Mouse (Mus musculus): ENCODE measurements around the gene Atoh8.

The Atoh8 gene

GRCm38 (mm10) chr6:72225686-72226085, 9.7 kb downstream of the Atoh8 start:
- DNase-seq, result no peak

GRCm38 (mm10) chr6:72223892-72224291, 11.5 kb downstream of the Atoh8 start:
- no peak for DNase-seq

DNA sequence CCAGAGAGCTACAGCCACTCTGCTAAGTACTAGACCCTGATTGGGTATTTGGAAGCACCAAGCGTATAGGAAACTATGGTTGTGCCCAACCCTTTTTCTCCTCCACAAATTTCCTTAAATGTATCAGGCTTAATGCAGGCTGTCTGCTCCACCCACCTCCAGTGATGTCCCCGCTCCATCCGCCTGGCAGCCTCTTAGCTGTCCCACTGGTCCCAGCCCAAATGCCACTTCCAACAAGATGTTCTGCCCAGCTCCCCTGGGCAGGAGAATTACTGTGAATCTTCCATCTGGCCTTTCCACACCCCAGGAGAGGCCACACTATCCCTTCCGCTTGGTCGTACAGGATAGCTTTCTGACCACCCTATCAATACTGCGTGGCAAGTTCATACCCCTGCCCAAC, 12.5 kb downstream of the Atoh8 start:
- no peak for DNase-seq

- no peak for DNase-seq
Observed at GRCm38 (mm10) chr6:72222271-72222724, 13.1 kb downstream of the Atoh8 start.

- DNase-seq, result no peak
Observed at GRCm38 (mm10) chr6:72221271-72221670, 14.1 kb downstream of the Atoh8 start.

DNA sequence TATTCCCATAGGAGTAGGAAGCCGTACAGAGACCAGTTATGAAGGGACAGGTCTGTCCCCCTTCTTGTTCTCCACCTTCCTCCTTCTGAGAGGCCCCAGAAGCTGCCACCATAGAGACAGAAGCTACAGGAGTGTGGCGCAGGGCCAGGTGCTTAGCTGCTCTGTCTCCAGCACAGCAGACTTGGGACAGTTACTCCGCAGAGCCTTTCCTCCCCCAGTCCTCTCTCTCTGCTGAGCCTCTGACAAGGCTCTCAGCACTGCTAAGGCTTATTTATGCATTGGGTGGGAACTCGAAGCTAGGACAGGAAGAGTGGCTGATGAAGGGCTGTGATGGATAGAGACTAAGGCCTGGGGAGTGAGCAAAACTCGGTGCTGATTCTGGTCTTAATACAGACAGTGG, 15.8 kb downstream of the Atoh8 start:
- DNase-seq, result peak; percentile 40 to 57

DNA sequence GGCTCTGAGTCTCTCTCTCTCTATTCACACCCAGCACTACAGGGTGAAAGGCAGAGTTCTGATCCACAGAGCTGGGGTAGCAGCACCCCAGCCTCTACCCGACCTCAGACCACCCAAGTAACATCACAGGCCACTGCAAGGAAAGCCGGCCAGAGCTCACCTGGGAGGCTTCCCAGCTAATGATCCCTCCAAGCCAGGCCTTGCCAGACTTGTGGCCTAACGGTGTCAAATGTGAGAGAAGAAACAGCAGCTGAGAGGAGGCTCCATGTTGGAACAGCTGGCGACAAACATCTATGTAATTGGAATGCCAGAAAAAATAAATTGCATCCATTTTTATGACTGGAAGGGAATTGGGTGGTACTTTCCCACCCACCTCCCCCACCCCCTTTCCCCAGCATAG, 17.1 kb downstream of the Atoh8 start:
- no peak for DNase-seq

GRCm38 (mm10) chr6:72217415-72217784, 18.0 kb downstream of the Atoh8 start:
- peak in 1 of 2 experiments; percentile 32 for DNase-seq

DNA sequence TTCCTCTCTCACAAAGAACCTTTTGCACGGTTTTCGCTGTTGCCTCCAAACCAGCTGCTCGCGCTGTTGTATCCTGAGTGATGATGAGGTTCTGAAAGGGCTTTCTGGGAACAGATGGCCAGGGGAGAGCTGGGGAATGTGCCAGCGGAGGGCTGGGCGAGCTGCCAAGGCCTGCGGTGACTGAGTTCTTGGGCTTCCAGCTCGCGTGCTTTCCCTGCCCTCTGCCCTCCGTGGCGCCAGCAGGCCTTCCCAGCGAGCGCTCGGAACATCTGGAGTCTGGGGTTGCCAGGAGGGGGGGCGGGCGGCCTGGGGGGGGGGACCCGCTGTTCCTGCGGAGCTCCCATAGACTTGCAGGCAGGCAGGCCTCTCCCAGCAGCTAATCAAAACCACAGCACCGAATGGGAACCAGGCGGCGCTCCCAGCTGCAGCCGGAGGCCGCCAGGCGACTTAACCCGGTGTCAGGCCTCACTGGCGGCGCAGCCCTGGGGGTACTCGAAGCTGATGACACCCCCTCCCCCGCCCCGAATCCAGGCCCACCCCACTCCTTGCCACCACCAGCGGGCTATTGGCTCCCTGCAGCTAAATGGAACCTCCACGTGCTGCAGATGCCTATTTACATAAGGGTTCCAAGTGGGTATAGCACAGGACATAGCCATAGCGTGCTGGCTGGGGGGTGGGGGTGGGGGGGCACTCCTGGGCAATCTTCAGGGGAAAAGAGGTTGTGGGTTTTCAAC, 18.5 kb downstream of the Atoh8 start:
- peak; percentile 93 to 99 for DNase-seq

- no peak for DNase-seq
Observed at GRCm38 (mm10) chr6:72215582-72215981, 19.8 kb downstream of the Atoh8 start.

- peak; percentile 38 to 43 for DNase-seq
Observed at GRCm38 (mm10) chr6:72211360-72211759, 24.0 kb downstream of the Atoh8 start.

DNA sequence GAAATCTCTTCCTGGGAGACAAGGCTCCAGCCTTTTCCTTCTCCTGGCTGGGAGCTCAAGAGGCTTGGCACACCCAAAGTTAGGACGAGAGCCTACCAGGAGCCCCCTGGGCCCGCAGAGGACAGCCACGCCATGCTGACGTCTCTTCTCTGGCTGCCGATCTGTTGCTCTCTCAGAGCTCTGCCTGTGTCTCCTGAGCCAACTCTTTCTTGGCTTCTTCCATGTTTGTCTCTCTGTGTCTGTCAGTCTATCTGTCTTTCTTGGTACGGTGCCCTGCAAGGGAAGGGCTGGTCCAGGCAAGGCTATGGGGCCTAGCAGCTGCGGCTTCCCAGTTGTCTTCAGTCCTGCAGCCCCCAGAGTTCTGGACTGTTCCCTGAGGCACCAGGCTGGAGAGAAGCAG, 24.6 kb downstream of the Atoh8 start:
- DNase-seq, result no peak

DNA sequence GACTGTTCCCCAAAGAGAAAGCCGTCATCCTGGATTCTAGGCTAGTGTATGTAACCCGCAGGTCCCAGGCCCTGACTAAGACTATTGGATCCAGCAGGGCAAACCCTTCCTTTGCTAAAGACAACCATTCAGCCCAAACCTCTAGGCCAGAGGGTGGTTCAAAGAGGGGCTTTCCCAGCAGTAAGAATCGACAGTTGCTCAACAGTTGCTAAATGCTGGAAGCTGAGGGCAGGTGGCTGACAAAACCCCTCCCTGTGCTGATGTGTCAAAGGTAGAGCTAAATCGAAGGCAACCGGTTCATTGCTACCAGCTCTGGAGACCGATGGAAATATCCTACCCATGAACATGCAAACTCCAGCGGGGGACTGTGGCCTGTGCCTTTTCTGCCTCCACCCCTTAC, 25.6 kb downstream of the Atoh8 start:
- DNase-seq, result no peak

- DNase-seq, result peak in 1 of 2 experiments; percentile 45
Observed at GRCm38 (mm10) chr6:72208406-72209045, 26.9 kb downstream of the Atoh8 start.

DNA sequence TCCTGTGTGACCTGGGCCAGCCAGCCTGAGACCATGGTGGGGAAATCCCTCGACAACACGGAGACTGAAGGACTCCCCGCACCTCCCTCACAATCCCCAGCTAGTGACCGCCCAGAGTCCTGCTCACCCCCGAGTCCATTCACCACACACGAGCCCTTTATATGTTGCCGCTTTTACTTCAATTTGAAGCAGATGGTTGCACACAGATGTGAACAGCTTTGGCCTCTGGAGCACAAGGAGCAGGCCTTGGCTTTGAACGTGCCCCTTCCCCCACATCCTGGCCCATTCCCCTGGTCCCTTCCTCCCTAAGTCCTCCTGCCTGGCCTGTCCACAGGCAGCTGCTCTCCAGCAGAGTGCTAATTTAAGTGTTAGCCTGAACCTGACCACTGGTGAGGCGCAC, 29.4 kb downstream of the Atoh8 start:
- DNase-seq, result no peak

GRCm38 (mm10) chr6:72204858-72205257, 30.5 kb downstream of the Atoh8 start:
- DNase-seq, result no peak

- no peak for DNase-seq
Observed at GRCm38 (mm10) chr6:72203279-72203678, 32.1 kb downstream of the Atoh8 start.

- peak in 1 of 2 experiments; percentile 1 for DNase-seq
Observed at GRCm38 (mm10) chr6:72202732-72203131, 32.6 kb downstream of the Atoh8 start.

GRCm38 (mm10) chr6:72200595-72201256, 34.7 kb downstream of the Atoh8 start:
- no peak for DNase-seq

DNA sequence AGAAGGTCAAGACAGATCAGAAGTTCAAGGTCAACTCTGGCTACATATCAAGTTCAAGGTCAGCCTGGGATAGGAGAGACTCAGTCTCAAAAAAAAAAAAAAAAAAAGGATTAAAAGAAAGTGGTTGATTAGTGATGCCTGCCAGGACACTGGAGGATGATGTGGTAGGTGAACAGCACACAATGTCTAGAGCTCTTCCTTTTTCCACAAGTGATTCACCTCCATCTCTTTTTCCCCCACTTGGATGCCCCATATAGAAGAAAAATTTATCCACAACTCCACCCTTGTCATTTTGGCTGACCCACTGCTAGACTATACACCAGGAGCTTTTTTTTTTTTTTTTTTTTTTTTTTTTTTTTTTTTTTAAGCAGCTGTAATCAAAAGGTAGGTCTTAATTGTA, 37.9 kb downstream of the Atoh8 start:
- no peak for DNase-seq

DNA sequence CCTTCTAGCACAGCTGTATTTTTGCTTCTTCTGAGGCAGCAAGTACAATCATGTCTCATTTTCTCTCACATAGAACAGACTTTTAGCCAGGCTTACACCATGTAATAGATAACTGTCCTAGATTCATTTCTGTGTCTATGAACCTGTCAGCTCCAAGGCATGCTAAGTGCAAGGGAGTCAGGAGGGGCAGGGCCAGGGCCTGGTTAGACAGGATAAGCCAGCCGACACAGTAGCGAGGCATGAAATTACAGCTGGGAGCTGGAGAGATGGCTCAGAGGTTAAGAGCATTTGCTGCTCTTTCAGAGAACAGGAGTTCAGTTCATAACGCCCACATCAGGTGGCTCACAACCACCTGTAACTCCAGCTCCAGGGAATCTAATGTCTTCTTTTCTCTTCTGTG, 38.7 kb downstream of the Atoh8 start:
- DNase-seq, result no peak

- no peak for DNase-seq
Observed at GRCm38 (mm10) chr6:72190577-72190976, 44.8 kb downstream of the Atoh8 start.

DNA sequence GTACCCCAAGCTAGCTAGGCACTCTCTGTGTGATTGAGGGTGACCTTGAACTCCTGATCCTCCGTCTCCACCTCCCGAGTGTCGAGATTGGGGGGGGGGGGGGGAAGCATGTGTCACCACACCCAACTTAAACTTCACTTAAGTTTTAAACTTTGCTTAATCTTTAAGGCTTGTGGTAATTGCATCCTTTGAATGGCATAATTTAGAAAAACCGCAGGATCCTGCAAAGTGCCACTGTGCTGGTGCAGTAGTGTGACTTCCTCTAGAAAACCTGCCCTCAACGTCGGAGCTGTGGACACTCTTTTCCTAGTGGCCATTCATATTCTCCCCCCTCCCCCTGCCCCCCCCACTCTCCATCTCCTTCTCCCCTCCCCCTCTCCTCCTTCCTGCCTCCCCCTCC, 45.3 kb downstream of the Atoh8 start:
- DNase-seq, result no peak
